Mouse (Mus musculus) thymus, postnatal 4 days (tissue): Measurements from ENCODE around the gene Sptbn1.

Experiments used
- DNase-seq: peaks from one replicate; pipeline ENCODE4 v3.0.0; 2021

Sptbn1 gene

GRCm38 (mm10) chr11:30165861-30166550 lies 102.0 kb downstream of the Sptbn1 start:
- peak; percentile 42 for DNase-seq

GRCm38 (mm10) chr11:30164515-30165214 lies 103.3 kb downstream of the Sptbn1 start:
- DNase-seq: peak; percentile 21

- DNase-seq: no peak
These were observed 104.1 kb downstream of the Sptbn1 start for GRCm38 (mm10) chr11:30163870-30164269.

- DNase-seq: no peak
These were observed 104.9 kb downstream of the Sptbn1 start for GRCm38 (mm10) chr11:30163081-30163480.

- no peak for DNase-seq
These were observed 106.2 kb downstream of the Sptbn1 start for GRCm38 (mm10) chr11:30161744-30162143.

- DNase-seq: no peak
These were observed 106.8 kb downstream of the Sptbn1 start for GRCm38 (mm10) chr11:30161173-30161650.

DNA sequence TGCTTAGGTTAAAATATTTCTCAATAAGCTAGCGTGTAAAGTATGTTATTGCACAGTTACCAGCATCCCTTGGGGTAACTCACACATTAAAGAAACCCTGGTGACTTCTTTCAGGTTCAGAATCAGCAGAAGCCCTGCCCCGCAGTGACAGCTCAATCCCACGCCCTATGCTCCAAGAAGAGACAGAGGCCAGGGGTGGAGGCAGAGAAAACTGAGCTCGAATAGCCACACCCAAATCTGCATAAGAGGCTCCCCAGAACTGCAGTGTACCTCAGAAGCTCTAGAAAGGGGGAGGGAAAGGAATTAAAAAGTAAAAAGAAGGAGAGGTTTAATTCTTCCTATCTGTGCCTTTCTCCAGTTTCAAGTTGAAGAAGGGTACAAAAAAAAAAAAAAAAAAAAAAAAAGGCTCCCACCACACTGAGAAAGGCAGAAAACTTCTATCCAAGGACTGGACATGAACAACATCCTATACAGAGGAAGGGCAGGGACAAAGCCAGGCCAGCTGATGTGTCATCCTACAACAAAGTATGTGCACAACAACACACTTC lies 107.3 kb downstream of the Sptbn1 start:
- no peak for DNase-seq

- no peak for DNase-seq
These were observed 108.3 kb downstream of the Sptbn1 start for GRCm38 (mm10) chr11:30159545-30160255.

- DNase-seq: no peak
These were observed 109.8 kb downstream of the Sptbn1 start for GRCm38 (mm10) chr11:30158028-30158700.

- DNase-seq: no peak
These were observed 112.1 kb downstream of the Sptbn1 start for GRCm38 (mm10) chr11:30155887-30156286.

GRCm38 (mm10) chr11:30154980-30155379 lies 113.0 kb downstream of the Sptbn1 start:
- no peak for DNase-seq

- no peak for DNase-seq
These were observed 119.1 kb downstream of the Sptbn1 start for GRCm38 (mm10) chr11:30148888-30149287.

DNA sequence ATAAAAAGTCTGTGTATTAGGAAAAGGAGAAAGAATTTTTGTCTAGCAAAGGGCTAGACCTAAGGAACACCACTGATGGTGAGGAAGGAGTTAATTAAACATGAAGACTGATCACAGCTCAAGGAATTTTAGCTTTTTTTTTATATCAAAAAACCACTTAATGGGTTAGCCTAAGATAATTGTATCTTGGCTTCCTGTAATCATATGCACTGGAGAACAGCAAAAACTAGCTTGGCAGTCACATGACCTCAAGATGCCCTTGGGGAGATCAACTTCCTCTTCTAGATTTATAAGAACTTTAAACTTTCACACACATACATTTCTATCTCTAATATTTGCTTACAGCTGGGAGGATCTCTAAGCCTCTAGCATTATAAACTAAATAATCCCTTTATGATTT lies 119.6 kb downstream of the Sptbn1 start:
- no peak for DNase-seq

DNA sequence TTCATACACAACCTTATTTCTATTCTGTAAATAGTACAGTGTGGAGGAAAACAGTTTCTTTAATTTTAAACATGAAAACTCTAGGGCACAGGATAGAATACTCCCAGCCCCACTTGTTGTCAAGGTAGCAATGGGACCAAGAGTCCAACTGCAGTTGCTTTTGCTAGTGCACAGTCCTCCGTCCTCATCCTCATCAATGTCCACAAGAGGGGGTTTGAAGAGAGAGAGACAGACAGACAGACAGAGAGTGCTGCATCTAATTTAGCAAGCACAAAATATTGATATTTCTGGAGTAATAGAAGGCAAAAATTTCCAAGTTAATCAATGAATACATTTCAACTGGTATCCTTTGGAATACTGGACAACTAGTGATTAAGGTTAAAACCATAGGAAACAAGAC lies 120.1 kb downstream of the Sptbn1 start:
- DNase-seq: no peak

- DNase-seq: no peak
These were observed 124.9 kb downstream of the Sptbn1 start for GRCm38 (mm10) chr11:30143090-30143489.

GRCm38 (mm10) chr11:30139165-30139826 lies 128.7 kb downstream of the Sptbn1 start:
- DNase-seq: no peak

DNA sequence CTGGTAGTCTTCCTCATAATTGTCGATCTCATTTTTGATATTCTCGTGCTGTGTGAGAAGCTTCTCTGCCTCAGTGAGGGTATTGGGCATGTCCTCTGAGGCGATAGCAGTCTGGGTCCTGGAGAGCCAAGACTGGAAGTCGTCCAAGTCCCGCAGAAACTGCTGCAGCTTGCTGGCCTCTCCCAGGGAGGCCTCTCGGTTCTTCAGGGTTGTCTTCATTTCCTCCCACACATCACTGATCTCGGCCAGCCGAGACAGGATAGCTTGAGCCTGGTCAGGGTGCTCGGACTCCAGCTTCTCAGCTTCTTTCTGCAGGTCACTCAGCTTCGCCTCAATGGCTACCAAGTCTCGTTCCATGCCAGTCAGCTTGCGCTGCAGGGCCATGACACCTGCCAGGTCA lies 130.9 kb downstream of the Sptbn1 start:
- DNase-seq: no peak

GRCm38 (mm10) chr11:30134058-30134457 lies 133.9 kb downstream of the Sptbn1 start:
- no peak for DNase-seq

- no peak for DNase-seq
These were observed 135.4 kb downstream of the Sptbn1 start for GRCm38 (mm10) chr11:30132581-30132980.

- no peak for DNase-seq
These were observed 136.3 kb downstream of the Sptbn1 start for GRCm38 (mm10) chr11:30131640-30132039.

- DNase-seq: no peak
These were observed 138.6 kb downstream of the Sptbn1 start for GRCm38 (mm10) chr11:30129339-30129738.

GRCm38 (mm10) chr11:30126840-30127239 lies 141.1 kb downstream of the Sptbn1 start:
- no peak for DNase-seq
